In the genomic region with DNA sequence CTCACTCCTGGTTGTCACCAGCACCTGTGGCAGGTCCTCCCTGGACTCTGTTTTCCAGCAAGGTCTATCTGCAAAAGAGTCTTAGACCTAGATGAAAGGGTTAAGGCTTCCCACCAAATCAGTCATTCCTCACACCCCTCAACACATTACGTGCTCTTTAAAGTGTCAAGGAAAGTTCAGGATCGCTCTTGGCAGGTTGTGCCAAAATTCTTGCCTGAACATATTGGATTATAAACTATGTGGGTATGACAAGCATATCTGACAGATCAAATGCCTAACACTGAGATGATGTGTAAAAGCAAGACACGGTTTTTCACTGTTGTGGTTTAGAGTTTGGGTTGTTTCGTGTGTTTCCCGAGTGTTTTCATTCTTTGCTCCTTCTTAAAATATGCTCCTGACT, we compare ENCODE assay signal across 30 mouse cellular contexts.
DNase-seq lines count a peak whose midpoint lies in the region; ATAC-seq and TF ChIP-seq lines count a peak whose summit lies in the region.
"Had no signal": no experiment of that assay in that cellular context is flagged by ENCODE, and none has a peak within 500 bp of the region (broad histone marks: within the 10 kb centered on the region; RNA-seq: fewer than 3 reads in every experiment).

No protein-coding gene starts in this region.

- TF ChIP-seq EP300 in lung, postnatal 0 days (IDR thresholded peaks at IDR 0.05) = no peak

- no peaks in the 10 kb centered on the region for H3K36me3 ChIP-seq in limb, embryonic 11.5 days (ENCODE audit: control insufficient read depth, insufficient read depth, low read length)
- no peaks in the 10 kb centered on the region for H3K36me3 ChIP-seq in limb, embryonic 10.5 days
- no peaks in the 10 kb centered on the region for H3K36me3 ChIP-seq in lung, embryonic 16.5 days (ENCODE audit: control insufficient read depth, insufficient read depth, low read length)
- H3K36me3 ChIP-seq in lung, postnatal 0 days (ENCODE audit: insufficient read depth, low read length) = no peaks in the 10 kb centered on the region
- H3K36me3 ChIP-seq in limb, embryonic 14.5 days (ENCODE audit: control insufficient read depth, insufficient read depth, low read length) = no peaks in the 10 kb centered on the region
- H3K36me3 ChIP-seq: embryonic facial prominence, embryonic 12.5 days; forebrain, embryonic 10.5 days; G1E; heart, embryonic 12.5 days; heart, embryonic 15.5 days; hindbrain, embryonic 10.5 days; hindbrain, embryonic 13.5 days had no signal

- TF ChIP-seq CTCF in lung, postnatal 0 days (IDR thresholded peaks at IDR 0.05) = no peak

- no peaks in the 10 kb centered on the region for H3K9me3 ChIP-seq in limb, embryonic 11.5 days (ENCODE audit: control insufficient read depth, low read length)
- no peaks in the 10 kb centered on the region for H3K9me3 ChIP-seq in limb, embryonic 10.5 days (replicated peaks)
- no peaks in the 10 kb centered on the region for H3K9me3 ChIP-seq in lung, embryonic 16.5 days (ENCODE audit: control insufficient read depth, low read length)
- H3K9me3 ChIP-seq in lung, postnatal 0 days (ENCODE audit: low read length) = no peaks in the 10 kb centered on the region
- no peaks in the 10 kb centered on the region for H3K9me3 ChIP-seq in limb, embryonic 14.5 days (ENCODE audit: control insufficient read depth, low read length)
- H3K9me3 ChIP-seq: embryonic facial prominence, embryonic 12.5 days; forebrain, embryonic 10.5 days; forebrain, embryonic 13.5 days; G1E; heart, embryonic 15.5 days; hindbrain, embryonic 10.5 days; hindbrain, embryonic 13.5 days had no signal

- 17% methylated on average over 5 of the region's 5 CpGs for WGBS in limb, embryonic 11.5 days
- 47% methylated on average over 5 of the region's 5 CpGs for WGBS in limb, embryonic 10.5 days
- 29% methylated on average over 5 of the region's 5 CpGs for WGBS in lung, embryonic 16.5 days
- 32% methylated on average over 5 of the region's 5 CpGs for WGBS in lung, postnatal 0 days
- WGBS in limb, embryonic 14.5 days = 10% methylated on average over 5 of the region's 5 CpGs

- H3K4me2 ChIP-seq in limb, embryonic 11.5 days (ENCODE audit: low read depth, severe bottlenecking) = no peak overlapping the region
- no peak overlapping the region for H3K4me2 ChIP-seq in lung, embryonic 16.5 days (ENCODE audit: low read depth, low read length)
- no peak overlapping the region for H3K4me2 ChIP-seq in lung, postnatal 0 days (replicated peaks; ENCODE audit: low read depth, low read length)
- H3K4me2 ChIP-seq in limb, embryonic 14.5 days (replicated peaks; ENCODE audit: low read depth, low read length, severe bottlenecking) = no peak overlapping the region
- H3K4me2 ChIP-seq: embryonic facial prominence, embryonic 12.5 days; forebrain, embryonic 13.5 days; heart, embryonic 12.5 days; heart, embryonic 15.5 days; hindbrain, embryonic 13.5 days had no signal

- no peak for TF ChIP-seq POLR2A in limb, embryonic 14.5 days (IDR thresholded peaks at IDR 0.05; ENCODE audit: borderline replicate concordance, extremely low read depth, insufficient read depth, insufficient read length)

- no peak overlapping the region for H3K9ac ChIP-seq in limb, embryonic 11.5 days (ENCODE audit: low read length)
- no peak overlapping the region for H3K9ac ChIP-seq in lung, embryonic 16.5 days (ENCODE audit: low read length)
- no peak overlapping the region for H3K9ac ChIP-seq in lung, postnatal 0 days (replicated peaks; ENCODE audit: low read depth)
- no peak overlapping the region for H3K9ac ChIP-seq in limb, embryonic 14.5 days (ENCODE audit: low read depth, low read length, severe bottlenecking)
- H3K9ac ChIP-seq: embryonic facial prominence, embryonic 12.5 days; forebrain, embryonic 13.5 days; heart, embryonic 12.5 days; heart, embryonic 15.5 days; hindbrain, embryonic 13.5 days had no signal

- no peaks in the 10 kb centered on the region for H3K27me3 ChIP-seq in limb, embryonic 11.5 days (ENCODE audit: control insufficient read depth, insufficient read depth, low read length)
- H3K27me3 ChIP-seq in limb, embryonic 10.5 days (ENCODE audit: low read depth, poor library complexity, severe bottlenecking) = peaks cover 46% of the 10 kb centered on the region
- no peaks in the 10 kb centered on the region; the same call in 1 of the 2 replicates for H3K27me3 ChIP-seq in lung, embryonic 16.5 days (ENCODE audit: control insufficient read depth, insufficient read depth, low read depth, low read length)
- no peaks in the 10 kb centered on the region for H3K27me3 ChIP-seq in lung, postnatal 0 days (replicated peaks; ENCODE audit: insufficient read depth, low read length)
- peaks cover 5% of the 10 kb centered on the region; the same call in 1 of the 2 replicates for H3K27me3 ChIP-seq in limb, embryonic 14.5 days (ENCODE audit: control insufficient read depth, insufficient read depth, low read length)
- H3K27me3 ChIP-seq: CH12.LX; embryonic facial prominence, embryonic 12.5 days; hindbrain, embryonic 13.5 days; Patski had no signal

- H3K4me3 ChIP-seq in limb, embryonic 11.5 days (ENCODE audit: low read depth, low read length) = no peak overlapping the region
- no peak overlapping the region for H3K4me3 ChIP-seq in limb, embryonic 10.5 days
- no peak overlapping the region for H3K4me3 ChIP-seq in lung, embryonic 16.5 days (ENCODE audit: low read length)
- H3K4me3 ChIP-seq in lung, postnatal 0 days (ENCODE audit: low read depth, low read length) = no peak overlapping the region
- H3K4me3 ChIP-seq in limb, embryonic 14.5 days (replicated peaks; ENCODE audit: low read length) = no peak overlapping the region
- H3K4me3 ChIP-seq: embryonic facial prominence, embryonic 12.5 days; forebrain, embryonic 10.5 days; forebrain, embryonic 13.5 days; gastrocnemius, adult 2 months; heart, embryonic 12.5 days; heart, embryonic 15.5 days; hindbrain, embryonic 10.5 days; hindbrain, embryonic 13.5 days had no signal

- peak; percentile 41 for DNase-seq in limb, embryonic 11.5 days (ENCODE audit: low spot score)
- DNase-seq in limb, embryonic 10.5 days (ENCODE audit: low spot score) = no peak
- DNase-seq in lung, postnatal 0 days (ENCODE audit: low spot score) = no peak
- peak; percentile 61 for DNase-seq in forelimb bud, embryonic 11.5 days (ENCODE audit: low read depth, low spot score)
- DNase-seq in limb, embryonic 14.5 days (ENCODE audit: low spot score) = peak; percentile 58
- DNase-seq in ovary, postnatal 10 days (ENCODE audit: low spot score) = no peak
- DNase-seq: adrenal gland, postnatal 10 days; adrenal gland, postnatal 36 days; B cell, adult 2 months; cerebellum, adult 18-20 months; cerebellum, adult 9-10 months; cerebellum, postnatal 14 days; gastrocnemius, adult 2 months; gastrocnemius, postnatal 14 days; heart, adult 18-20 months; heart, postnatal 10 days; heart, postnatal 36 days had no signal

- no peak for ATAC-seq in limb, embryonic 11.5 days (ENCODE audit: insufficient number of reproducible peaks, low FRiP score, low TSS enrichment, low read depth)
- ATAC-seq in lung, embryonic 16.5 days (ENCODE audit: low read depth) = no peak
- no peak for ATAC-seq in lung, postnatal 0 days
- ATAC-seq in limb, embryonic 14.5 days (ENCODE audit: low FRiP score, low read depth) = peak; percentile 44; the same call in 1 of the 2 replicates
- ATAC-seq: forebrain, embryonic 13.5 days; forebrain, embryonic 16.5 days; hindbrain, embryonic 16.5 days; Patski had no signal

- H3K4me1 ChIP-seq in limb, embryonic 11.5 days (ENCODE audit: control insufficient read depth, insufficient read depth, low read length) = peaks cover 21% of the 10 kb centered on the region
- peaks cover 47% of the 10 kb centered on the region for H3K4me1 ChIP-seq in limb, embryonic 10.5 days
- H3K4me1 ChIP-seq in lung, embryonic 16.5 days (replicated peaks; ENCODE audit: control insufficient read depth, insufficient read depth, low read length) = peaks cover 12% of the 10 kb centered on the region
- H3K4me1 ChIP-seq in lung, postnatal 0 days (ENCODE audit: insufficient read depth, low read depth, low read length) = peaks cover 4% of the 10 kb centered on the region; the same call in 1 of the 2 replicates
- H3K4me1 ChIP-seq in limb, embryonic 14.5 days (ENCODE audit: control insufficient read depth, insufficient read depth, low read length) = peaks cover 32% of the 10 kb centered on the region

- H3K27ac ChIP-seq in limb, embryonic 11.5 days (replicated peaks; ENCODE audit: low read depth, low read length) = no peak overlapping the region
- no peak overlapping the region for H3K27ac ChIP-seq in limb, embryonic 10.5 days
- H3K27ac ChIP-seq in lung, embryonic 16.5 days (ENCODE audit: low read length) = peak overlapping the region; percentile 25; the same call in 1 of the 2 replicates
- no peak overlapping the region for H3K27ac ChIP-seq in lung, postnatal 0 days (ENCODE audit: low read length)
- no peak overlapping the region for H3K27ac ChIP-seq in limb, embryonic 14.5 days (replicated peaks; ENCODE audit: low read depth, low read length)
- H3K27ac ChIP-seq: forebrain, embryonic 10.5 days; forebrain, embryonic 13.5 days; gastrocnemius, adult 2 months; heart, embryonic 15.5 days; hindbrain, embryonic 10.5 days; hindbrain, embryonic 13.5 days had no signal

Comparison
In these comparisons a context has a peak if more than half of its experiments do, and no peak if none do; other contexts are left out.
1. DNase-seq: peak in limb, embryonic 11.5 days (single experiment), forelimb bud, embryonic 11.5 days (single experiment) and limb, embryonic 14.5 days (single experiment); none in limb, embryonic 10.5 days (single experiment), lung, postnatal 0 days (single experiment) and ovary, postnatal 10 days (single experiment).